Mouse (Mus musculus) v-Abl transformed pro-B cells (cell line): Measurements from ENCODE around the gene Dlgap1.

ENCODE experiments used
- in situ Hi-C, 2 experiments: fragments of 400-800 bp; cut with MboI; formaldehyde crosslinking; loops; one replicate each; pipeline ENCODE4 v1.15.1; 2025; ENCODE audit not compliant: unreplicated experiment in 2 of 2

Dlgap1 gene

GRCm38 (mm10) chr17:70334171-70334570 lies 365.3 kb downstream of the Dlgap1 start:
- in situ Hi-C loops = no loop called here

GRCm38 (mm10) chr17:70339821-70340220 lies 370.9 kb downstream of the Dlgap1 start:
- in situ Hi-C loops = no loop called here

DNA sequence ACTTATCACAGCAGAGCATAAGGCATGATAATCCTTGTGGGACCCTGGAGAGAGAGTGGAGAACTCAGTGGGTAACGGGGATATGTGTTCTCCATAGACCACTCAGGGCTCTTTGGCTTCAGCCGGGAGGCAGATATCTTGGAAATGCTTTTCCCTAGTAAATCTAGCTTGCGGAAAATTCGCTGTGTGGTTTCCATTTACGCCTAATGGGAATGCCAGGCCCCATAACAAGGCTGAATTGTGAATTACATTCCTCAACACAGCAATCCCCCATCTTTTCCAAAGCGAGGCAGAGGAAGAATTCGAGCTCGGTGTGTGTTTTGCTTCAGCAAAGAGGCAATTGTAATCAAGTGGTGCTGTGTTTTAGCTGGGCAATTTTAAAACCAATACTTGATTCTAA lies 372.4 kb downstream of the Dlgap1 start:
- in situ Hi-C loops = no loop called here

DNA sequence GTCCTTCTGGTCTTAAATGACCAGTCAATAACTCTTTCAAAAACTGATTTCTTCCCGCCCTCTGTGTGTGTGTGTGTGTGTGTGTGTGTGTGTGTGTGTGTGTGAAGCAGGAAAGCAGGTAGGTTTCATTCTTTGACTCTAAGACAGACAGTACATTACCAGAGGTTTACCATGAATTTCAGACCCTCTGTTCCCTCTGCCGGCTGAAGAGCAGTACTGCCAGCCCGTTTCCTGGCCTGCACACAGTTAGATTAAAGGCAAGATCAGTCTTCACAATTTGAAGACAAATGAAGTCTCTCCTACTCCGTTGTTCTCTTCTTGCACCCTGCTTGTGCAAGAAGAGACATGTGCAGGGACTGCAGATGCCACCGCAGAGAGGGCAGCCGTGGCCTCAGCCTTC lies 373.0 kb downstream of the Dlgap1 start:
- in situ Hi-C loops = no loop called here

DNA sequence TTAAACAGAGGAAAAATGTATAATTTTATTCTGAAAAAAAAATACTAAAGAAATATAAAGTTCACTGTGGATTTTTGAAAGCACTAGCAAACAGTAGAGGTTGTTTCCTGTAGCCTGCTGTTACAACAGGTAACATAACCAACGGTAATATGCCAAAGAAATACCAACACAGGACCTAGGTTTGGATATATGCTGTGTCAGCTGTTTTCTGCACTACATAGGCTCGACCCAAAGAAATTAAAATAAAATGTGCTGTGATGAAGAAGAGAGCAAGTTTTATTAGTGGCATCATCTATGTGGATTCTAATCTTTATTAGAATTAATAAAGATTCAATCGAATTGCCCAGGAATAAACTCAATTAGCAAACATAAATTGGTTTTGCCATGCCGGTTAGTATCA lies 378.5 kb downstream of the Dlgap1 start:
- in situ Hi-C loops = no loop called here

GRCm38 (mm10) chr17:70363561-70363960 lies 394.7 kb downstream of the Dlgap1 start:
- in situ Hi-C loops = no loop called here

- in situ Hi-C loops = no loop called here
Observed at GRCm38 (mm10) chr17:70363971-70364370, 395.1 kb downstream of the Dlgap1 start.

DNA sequence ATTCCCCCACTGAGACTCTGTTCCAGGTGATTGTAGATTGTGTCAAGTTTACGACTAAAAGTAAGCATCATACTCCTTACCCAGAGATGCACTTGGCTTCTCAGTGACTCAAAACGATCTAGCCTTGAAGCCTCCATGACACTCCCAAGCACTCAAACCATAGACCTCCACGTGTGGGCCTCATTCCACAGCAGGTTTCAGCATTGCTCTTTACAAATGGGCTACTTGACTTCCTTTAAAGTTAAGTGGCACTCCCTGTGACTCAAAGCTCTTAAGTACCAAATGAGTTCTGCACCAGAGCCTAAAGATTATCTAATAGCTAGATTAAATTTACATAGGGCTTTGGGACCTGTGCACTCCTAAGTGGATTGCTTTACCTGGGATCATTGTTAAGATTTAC lies 400.3 kb downstream of the Dlgap1 start:
- in situ Hi-C loops = no loop called here

DNA sequence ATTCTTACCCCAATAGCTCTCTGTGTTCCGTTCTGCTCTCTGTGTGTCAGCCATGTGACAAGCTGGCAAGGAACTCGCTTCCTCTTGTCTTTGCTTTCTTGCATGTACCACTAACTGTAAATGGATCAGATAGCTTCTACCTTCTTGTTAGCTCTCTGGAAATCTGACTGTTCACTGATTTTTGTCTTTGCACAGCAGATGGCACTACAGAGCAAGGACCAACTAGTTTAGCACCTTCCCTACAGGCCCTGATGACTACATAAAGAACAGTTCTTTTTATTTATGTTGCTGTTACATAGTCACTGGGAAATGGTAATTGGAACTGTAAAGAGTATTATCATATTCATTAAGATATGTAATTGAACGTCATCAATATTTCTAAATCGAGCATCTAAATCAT lies 408.1 kb downstream of the Dlgap1 start:
- in situ Hi-C loops = no loop called here

DNA sequence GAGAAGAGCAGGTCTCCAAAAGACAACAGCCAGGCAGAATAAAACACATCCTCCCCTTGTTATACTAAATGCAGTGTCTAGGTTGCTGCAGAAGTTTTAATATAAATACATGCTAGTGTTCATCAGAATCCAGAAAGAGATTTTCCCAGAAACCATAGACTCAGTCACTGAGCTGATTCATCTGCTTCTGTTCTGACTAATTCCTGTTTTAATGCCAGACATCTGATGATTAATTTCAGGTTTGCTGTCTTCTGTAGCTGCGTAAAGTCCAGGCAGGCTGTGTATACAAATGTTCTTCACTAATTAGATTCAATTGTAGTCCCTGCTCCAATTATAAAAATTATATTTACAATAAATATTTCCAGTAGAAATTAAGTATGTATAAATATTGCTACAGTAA lies 419.6 kb downstream of the Dlgap1 start:
- in situ Hi-C loops = no loop called here

- in situ Hi-C loops = no loop called here
Observed at GRCm38 (mm10) chr17:70397220-70397619, 428.3 kb downstream of the Dlgap1 start.

GRCm38 (mm10) chr17:70397708-70398107 lies 428.8 kb downstream of the Dlgap1 start:
- in situ Hi-C loops = no loop called here

GRCm38 (mm10) chr17:70401909-70402308 lies 433.0 kb downstream of the Dlgap1 start:
- in situ Hi-C loops = no loop called here

DNA sequence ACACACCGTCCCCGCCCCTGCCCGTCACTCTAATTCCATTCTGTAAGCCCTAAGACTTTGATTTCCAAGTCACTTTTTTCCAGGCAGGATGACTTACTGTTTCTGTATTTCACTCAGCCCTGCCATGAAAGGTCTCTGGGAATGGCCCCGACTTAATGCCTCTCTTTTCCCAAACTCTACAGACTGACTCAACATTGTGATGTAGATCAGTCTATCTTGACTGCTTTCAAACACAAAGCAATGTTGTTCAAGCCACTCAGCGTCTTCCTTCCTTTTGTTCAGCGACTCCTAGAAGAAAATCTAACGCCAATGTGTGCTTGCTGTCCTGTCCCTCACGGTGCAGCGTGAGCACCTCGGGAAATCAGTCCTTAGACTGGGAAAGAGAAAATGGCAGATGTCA lies 434.9 kb downstream of the Dlgap1 start:
- in situ Hi-C loops = no loop called here

GRCm38 (mm10) chr17:70414202-70414601 lies 445.3 kb downstream of the Dlgap1 start:
- in situ Hi-C loops = no loop called here

DNA sequence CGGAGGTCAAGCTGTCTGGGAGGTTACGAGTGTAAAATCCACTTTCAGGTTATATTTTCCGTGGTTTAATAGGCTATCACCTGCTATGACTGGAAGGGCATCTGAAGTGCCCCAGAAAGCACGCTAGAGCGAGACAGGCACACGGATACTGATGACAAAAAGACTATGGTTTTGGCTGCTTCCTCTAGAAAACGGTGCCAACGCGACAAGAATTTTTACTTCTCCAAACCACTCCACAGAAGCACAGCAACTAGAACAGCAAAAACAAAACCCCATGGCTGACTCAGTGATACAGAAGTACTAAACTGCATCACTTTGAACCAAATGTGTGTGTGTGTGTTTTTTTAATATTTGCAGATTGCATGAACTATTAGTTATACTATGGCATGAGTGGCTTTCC lies 459.0 kb downstream of the Dlgap1 start:
- in situ Hi-C loops = no loop called here

GRCm38 (mm10) chr17:70429746-70430451 lies 461.0 kb downstream of the Dlgap1 start:
- in situ Hi-C loops = no loop called here

- in situ Hi-C loops = no loop called here
Observed at GRCm38 (mm10) chr17:70430452-70430787, 461.5 kb downstream of the Dlgap1 start.

DNA sequence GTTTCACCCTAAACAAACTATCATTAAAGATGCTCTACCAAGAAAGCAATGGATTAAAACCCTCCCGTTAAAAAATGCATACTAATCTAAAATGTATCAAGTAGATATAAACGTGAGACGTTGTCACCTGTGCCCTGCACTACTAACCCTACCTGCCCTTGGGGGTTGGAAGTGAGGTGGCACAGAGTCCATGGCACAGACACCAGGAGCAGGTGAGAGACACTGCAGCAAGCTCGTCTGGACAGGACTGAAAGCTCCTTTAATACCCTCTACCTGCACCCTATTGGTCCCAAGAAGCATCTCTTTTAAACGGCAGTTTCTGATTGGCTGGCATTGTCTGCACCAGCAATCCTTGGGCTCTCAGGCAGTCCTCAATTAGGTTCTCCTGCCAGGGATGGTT lies 464.0 kb downstream of the Dlgap1 start:
- in situ Hi-C loops = no loop called here

DNA sequence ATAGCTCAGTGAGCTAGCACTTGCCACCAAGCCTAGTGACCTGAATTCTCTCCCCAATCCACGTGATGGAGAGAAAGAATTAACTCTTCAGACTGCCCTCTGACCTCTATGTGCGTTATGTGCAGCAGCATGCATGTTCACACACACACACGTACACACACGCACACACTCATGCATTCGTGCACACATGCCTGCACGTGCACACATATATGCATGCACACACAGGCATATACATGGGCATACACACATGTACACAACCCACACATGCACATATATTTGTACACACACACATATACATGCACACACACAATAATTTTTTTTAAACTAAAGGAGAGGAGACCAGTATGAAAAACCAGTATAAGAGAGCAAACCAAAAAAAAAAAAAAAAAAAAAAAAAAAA lies 465.7 kb downstream of the Dlgap1 start:
- in situ Hi-C loops = no loop called here

- in situ Hi-C loops = no loop called here
Observed at GRCm38 (mm10) chr17:70435612-70436011, 466.7 kb downstream of the Dlgap1 start.

DNA sequence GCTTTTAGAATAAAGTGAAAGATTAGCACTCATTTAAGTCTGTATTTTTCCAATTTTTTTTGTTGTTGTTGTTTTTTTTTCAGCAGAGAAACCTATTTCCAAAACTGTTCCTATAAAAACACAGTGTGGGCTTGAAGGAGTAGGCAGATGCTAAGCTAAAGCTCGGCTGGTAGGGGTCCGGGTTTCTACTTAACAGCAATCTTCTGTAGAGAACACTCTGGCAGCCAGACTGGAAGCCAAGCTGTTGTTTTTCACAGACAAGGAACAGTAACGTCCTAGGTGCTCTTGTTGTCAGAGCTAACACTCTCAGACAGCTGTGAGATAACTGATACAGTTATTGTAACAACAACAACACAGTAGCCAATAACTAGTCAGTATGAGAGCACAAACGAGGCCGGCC lies 468.4 kb downstream of the Dlgap1 start:
- in situ Hi-C loops = no loop called here

DNA sequence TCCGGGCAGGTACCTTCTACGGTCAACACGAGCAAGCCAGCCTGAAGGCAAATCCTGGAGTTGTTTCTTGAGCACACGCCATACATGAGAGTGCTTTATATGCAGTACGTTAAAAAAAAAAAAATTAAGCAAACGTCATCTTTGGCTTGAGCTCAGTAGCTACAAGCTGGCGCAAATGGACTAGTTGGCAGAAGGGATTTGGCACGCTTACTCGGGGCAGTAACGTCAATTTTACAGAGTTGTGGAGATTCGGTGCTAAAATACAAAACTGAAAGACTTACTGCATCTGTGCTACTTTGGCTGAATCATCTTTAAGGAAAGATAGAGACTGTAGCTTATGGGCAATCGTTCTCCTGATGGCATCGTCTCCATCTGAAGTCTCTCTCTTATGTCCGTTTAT lies 474.1 kb downstream of the Dlgap1 start:
- in situ Hi-C loops = no loop called here
